Mouse (Mus musculus) heart, postnatal 14 days (tissue): ENCODE results near the gene F10. TPM values are rescaled to one million over a fixed set of nuclear protein-coding genes. Genes with fewer than 3 reads are reported as not detected.

Source experiments
- DNase-seq, 2 experiments: peaks; one replicate each; pipeline ENCODE4 v3.0.0; 2021 to 2022
- intact Hi-C: fragments of 180-260 bp; cut with DNase I; formaldehyde crosslinking; loops from one replicate; pipeline ENCODE4 v1.15.1; 2025
- long read RNA-seq, 2 experiments: library from polyadenylated mRNA; stranded (forward); transcript quantifications; one replicate each; pipeline ENCODE4 v2.0.0; 2021
- total RNA-seq, 2 experiments: library from RNA; stranded (reverse); gene quantifications; 2 replicates each; pipeline ENCODE4 v1.2.3; 2021

F10 gene
- total RNA-seq: under 1 TPM; 0.67 to 0.71 TPM
- long read RNA-seq, experiment 1, partial matches to known transcripts: 1 of 1 reads
- long read RNA-seq, experiment 1, other reads (novel, unspliced or antisense): 0 of 1 reads
- long read RNA-seq, experiment 2: 0 reads

DNA sequence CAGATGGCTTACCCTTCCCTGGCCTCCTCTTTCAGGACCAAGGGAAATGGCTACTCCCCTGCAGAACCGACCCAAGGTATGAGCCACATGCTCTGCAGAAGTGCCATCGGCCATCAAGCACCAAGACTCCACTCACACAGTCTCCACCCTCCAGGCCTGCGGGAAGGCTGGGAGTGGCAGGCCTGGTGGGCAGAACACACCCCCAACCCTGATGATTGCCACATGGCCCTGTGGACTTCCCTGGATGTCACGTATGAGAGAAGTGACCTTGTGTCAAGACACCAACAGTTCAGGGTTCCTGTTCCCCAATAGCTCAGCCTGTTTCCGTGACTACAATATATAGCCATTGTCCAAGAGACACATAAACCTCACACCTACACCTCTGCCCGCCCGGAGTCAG, at the start of gene F10:
Gene F10 (plus strand): TSS at position 294 of the 400 bp plus-strand sequence.
- no peak for DNase-seq
- intact Hi-C loops: no loop called here

- intact Hi-C loops: no loop called here
- no peak for DNase-seq
Observed at GRCm38 (mm10) chr8:12987571-12987970, 49.5 kb upstream of the F10 start.

DNA sequence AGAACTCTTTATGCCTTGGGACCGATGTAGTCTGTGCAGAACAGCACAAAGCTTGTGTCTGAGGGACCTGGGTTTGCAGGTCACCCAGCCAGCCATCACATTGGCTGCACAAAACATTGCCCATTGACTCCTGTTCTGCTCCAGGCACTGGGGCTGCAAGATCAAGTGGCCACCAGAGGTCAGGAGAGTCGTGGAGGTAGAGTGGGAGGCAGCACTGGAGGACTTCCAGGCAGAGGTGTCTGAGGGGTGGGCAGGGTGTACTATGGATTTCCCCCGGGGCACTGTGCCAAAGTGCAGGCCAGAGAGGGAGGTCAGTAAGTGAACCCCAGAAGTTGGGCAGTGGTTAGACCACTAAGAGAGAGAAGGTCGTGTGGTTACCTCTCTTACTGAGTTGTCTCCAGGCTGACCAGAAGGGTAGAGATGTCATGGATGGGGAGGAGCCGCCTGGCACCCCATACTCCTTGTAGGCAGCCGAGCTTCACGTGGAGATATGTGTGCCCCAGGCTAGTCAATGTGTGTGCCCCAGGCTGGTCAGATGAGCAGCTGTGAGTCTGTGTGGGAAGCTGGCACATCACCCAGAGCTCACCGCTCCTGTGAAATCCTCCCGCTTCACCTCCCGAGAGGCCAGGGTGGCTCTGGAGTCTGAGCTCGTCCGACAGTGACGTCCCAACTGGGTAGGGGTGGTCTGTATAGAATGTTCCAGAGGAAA, 48.2 kb upstream of the F10 start:
- DNase-seq: peak in 1 of 2 experiments; percentile 11
- intact Hi-C loops: no loop called here

- intact Hi-C loops: no loop called here
- DNase-seq: no peak
Observed at GRCm38 (mm10) chr8:12991411-12991810, 45.7 kb upstream of the F10 start.

DNA sequence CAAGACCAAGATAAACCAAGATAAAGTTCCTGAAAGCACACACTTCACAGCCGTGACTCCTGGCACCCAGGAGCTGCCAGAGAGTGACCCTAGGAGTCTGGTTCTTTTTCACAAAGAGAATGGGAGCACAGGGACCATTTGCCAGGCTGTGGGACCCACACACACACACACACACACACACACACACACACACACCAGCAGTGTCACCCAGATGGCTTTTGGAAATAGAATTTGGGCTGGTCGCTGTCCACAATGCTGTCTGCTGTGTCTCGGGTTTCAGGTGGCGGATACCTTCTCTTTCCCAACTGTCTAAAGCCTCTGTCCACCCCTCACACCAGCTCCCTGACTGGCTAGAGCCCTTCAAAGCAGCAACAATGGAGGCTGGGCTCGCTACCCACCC, 42.6 kb upstream of the F10 start:
- no peak for DNase-seq
- intact Hi-C loops: no loop called here

GRCm38 (mm10) chr8:12995481-12995880, 41.6 kb upstream of the F10 start:
- no peak for DNase-seq
- intact Hi-C loops: no loop called here

- DNase-seq: peak; percentile 23 to 24
- intact Hi-C loops: no loop called here
Observed at GRCm38 (mm10) chr8:12996831-12997275, 40.3 kb upstream of the F10 start.

DNA sequence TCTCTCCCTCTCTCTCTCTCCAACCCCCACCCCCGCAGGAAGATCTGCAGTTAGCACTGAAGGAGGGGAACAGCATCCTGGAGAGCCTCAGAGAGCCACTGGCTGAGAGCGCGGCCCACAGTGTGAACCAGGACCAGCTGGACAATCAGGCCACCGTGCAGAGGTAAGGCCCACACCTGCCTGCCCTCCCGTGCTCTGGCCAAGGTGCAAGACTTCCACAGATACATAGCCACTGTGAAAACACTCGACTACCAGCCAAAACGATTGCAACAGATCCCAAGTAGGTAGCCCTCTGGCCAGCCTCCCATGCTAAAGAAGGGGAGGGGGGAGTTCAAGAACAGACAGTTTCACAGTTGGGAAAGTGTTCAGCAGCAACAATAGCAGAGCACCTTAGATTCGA, 38.8 kb upstream of the F10 start:
- intact Hi-C loops: no loop called here
- DNase-seq: no peak

- intact Hi-C loops: no loop called here
- peak; percentile 35 to 58 for DNase-seq
Observed at GRCm38 (mm10) chr8:12999793-13000192, 37.3 kb upstream of the F10 start.

DNA sequence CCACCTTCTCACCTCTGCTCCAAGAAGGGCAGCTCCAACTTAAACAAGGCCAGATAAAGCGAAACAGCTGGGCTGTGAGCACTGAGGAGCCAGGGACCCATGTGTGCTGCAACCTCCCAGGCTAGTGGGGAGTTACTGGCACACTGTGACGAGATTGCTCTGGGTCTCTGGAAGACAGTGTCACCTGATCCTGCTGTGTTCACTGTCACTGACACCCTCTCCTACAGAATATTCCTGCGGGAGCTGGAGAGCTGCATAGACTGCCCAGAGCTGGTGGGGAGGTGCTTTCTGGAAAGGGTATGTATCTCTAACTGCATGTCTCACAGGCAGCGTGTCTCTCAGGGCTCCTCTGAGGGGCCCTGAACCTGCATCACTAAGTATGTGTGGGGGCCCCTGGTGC, 29.6 kb upstream of the F10 start:
- no peak for DNase-seq
- intact Hi-C loops: no loop called here

DNA sequence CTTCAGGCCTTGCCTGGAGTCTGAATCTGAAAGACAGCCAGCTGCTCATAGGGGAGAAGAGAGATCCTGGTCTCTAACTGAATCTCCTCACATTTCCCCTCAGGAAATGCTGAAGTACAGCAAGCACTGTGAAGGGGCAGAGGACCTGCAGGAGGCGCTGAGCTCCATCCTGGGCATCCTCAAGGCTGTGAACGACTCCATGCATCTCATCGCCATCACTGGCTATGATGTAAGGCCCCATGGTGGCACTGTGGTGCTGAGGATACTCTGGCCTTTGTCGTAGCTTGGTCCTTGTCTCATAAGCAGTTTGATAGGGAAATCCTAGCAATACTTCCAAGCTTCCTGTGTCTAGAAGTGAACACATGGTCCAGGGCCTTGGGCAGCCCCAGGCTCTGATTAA, 26.8 kb upstream of the F10 start:
- intact Hi-C loops: no loop called here

GRCm38 (mm10) chr8:13019560-13019959, 17.5 kb upstream of the F10 start:
- intact Hi-C loops: no loop called here

More for the DNA sequence above, 26.8 kb upstream of the F10 start:
- no peak for DNase-seq

DNA sequence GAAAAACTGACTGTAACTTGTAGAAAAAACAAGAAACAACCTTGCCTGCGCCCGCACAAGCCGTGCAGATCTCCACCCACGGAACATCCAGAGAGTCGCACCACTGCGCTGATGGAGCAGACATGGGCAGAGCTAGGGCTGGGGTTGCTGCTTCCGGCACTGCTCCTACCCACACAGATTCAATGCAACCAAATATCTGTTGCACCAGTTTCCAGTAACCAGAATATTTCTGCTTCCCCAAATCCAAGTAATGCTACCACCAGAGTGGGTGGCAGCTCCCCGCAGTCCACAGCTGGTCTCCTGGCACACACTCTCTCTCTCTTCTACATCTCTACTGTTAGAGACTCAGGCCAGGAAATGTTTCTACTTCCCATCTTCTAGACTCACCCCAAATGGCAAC, 15.3 kb upstream of the F10 start:
- intact Hi-C loops: no loop called here
- no peak for DNase-seq

More at GRCm38 (mm10) chr8:13019560-13019959, 17.5 kb upstream of the F10 start:
- DNase-seq: no peak

DNA sequence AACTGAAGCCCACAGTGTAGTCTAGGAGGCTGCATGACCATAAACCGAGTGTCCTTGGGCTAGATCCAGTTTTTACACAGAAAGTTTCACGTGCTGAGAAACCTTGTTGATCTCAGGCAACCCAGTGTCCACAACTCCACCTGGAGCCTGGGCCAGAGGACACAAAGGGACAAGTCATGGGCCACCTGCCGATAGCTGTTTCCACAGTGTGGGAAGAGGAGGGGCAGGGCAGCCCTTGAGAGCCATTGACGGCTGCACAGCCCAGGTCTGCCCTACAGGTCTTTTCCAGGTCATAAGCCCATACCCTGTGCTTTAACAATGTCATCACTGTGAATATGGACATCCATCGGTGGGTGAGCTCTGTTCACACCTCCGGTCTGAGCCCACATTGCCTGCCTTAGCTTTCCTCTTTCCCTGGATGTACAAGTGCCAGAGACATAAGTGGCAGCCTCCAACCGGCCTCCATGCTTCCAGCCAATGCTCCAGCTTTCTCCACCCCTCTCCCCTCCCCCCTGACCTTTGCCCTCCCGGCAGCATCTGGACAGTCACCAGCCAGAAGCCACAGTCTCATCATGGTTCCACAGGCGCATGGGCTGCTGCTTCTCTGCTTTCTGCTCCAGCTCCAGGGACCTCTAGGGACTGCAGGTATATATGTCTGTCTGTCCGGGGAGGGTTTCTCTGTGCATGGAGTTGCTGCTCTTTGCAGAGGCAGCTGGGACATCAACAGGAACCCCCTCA, 11.5 kb upstream of the F10 start, which contains the start of gene F7:
Gene F7 (plus strand): TSS at position 548 of the 738 bp plus-strand sequence.
- no peak for DNase-seq
- intact Hi-C loops: no loop called here

GRCm38 (mm10) chr8:13027615-13028014, 9.5 kb upstream of the F10 start:
- no peak for DNase-seq
- intact Hi-C loops: no loop called here

- DNase-seq: no peak
- intact Hi-C loops: no loop called here
Observed at GRCm38 (mm10) chr8:13028482-13028881, 8.6 kb upstream of the F10 start.

DNA sequence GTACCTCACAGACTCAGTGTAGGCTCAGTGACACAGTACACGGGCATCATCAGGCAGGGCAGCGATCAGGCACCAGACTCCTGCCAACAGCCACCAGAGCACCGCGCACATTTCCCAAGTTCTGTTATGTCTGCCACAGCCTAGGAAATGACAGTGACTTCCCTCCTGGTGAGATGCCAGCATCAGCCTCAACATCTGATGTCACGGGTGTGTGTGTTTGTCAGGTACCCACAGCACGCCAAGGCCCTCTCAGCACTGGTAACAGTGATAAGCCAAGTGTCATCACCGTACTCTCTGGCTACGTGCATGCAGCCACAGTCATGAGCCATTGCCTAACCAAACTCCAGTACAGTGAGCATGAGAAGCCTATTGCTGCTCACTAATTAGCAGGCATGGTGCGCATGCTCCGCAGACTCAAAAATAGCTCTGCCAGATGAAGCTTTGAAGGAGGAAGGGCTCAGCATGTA, 729 bp upstream of the F10 start:
- intact Hi-C loops: no loop called here
- no peak for DNase-seq

- no peak for DNase-seq
- intact Hi-C loops: no loop called here
Observed at GRCm38 (mm10) chr8:13037569-13037968, 461 bp downstream of the F10 start.

GRCm38 (mm10) chr8:13039054-13039453, 1.9 kb downstream of the F10 start:
- DNase-seq: no peak
- intact Hi-C loops: no loop called here

DNA sequence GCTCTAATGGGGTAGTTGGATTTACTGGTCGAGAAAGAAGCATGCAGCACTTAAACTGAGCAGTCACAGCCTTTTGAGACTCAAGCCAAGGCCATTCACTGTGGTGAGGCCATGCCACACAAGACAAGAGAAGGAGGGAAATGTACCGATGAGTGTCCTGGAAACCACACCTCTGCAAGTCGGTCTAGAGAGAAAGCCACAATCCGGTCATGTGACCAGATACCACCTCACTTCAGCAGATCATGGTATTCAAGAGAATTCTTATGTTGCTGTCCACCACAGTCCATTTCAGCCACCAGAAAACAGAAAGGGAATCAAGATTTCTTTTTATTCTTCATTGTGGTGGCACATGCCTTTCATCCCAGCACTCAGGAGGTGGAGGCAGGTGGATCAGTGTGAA, 4.4 kb downstream of the F10 start:
- intact Hi-C loops: no loop called here

DNA sequence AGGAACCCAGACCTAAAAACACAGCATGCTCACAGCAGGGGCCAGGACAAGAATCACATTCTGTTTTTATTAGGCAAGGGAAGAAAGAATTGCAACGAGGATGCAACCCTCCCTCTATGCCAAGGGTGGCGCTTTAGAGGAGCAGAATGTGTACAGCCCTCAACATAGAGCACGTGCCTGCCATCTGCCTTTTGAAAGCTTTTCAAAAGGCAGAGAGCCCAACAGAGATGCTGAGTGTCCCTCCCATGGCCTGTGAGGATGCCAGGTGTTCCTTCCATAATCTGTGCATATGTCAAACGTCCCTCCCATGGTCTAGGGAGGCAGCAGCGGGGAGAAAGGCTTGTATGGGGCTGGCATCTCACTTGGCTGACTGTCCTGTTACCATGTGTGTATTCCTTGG, 10.5 kb downstream of the F10 start:
- DNase-seq: no peak
- intact Hi-C loops: no loop called here

More for the DNA sequence above, 4.4 kb downstream of the F10 start:
- no peak for DNase-seq

DNA sequence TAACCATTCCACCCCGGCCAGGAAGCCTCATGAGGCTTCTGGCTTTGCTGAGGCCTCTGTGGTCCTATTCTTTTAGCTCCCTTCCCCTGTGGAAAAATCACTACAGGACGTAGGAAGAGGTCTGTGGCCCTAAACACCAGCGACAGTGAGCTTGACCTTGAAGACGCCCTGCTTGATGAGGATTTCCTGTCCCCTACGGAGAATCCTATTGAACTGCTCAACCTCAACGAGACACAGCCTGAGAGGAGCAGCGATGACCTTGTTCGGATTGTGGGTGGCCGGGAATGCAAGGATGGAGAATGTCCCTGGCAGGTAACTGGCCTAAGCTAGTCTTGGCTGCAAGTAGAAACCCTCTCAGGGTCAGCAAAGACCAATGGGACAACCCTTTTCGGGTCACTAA, 13.4 kb downstream of the F10 start:
- DNase-seq: no peak
- intact Hi-C loops: no loop called here
